Mouse (Mus musculus) small intestine, adult 2 months (tissue): ENCODE results near the gene Ankrd33. TPM values are rescaled to one million over a fixed set of nuclear protein-coding genes. Genes with fewer than 3 reads are reported as not detected.

ENCODE experiments used
- H3K27ac ChIP-seq: fragments of 200-500 bp; 2 replicates; pipeline ENCODE4 v1.5.1; 2012; ENCODE audit warnings: low read depth, low read length, control low read depth, inconsistent platforms; ENCODE audit not compliant: insufficient read depth
- H3K27me3 ChIP-seq: fragments of 200-500 bp; 2 replicates; pipeline ENCODE4 v1.6.1; 2012; ENCODE audit warnings: mild to moderate bottlenecking, moderate library complexity, low read length, inconsistent platforms; ENCODE audit not compliant: control insufficient read depth, insufficient read depth
- H3K36me3 ChIP-seq: fragments of 200-500 bp; 2 replicates; pipeline ENCODE4 v1.6.1; 2012; ENCODE audit warnings: mild to moderate bottlenecking, low read length, control low read depth, inconsistent platforms; ENCODE audit not compliant: control insufficient read depth, insufficient read depth
- H3K4me1 ChIP-seq: fragments of 200-500 bp; 2 replicates; pipeline ENCODE4 v1.6.1; 2012; ENCODE audit warnings: low read length, inconsistent platforms, mixed read lengths; ENCODE audit not compliant: control insufficient read depth, insufficient read depth, insufficient read length
- H3K4me3 ChIP-seq: fragments of 200-500 bp; 2 replicates; pipeline ENCODE4 v1.5.1; 2012; ENCODE audit warnings: low read depth, mild to moderate bottlenecking, control low read depth, inconsistent platforms, low read length, moderate library complexity
- CTCF ChIP-seq: fragments of 200-500 bp; IDR thresholded peaks from 2 replicates; pipeline ENCODE4 v1.5.1; 2012; ENCODE audit warnings: low read depth, mild to moderate bottlenecking, control low read depth, inconsistent platforms, low read length, moderate library complexity, mixed read lengths; ENCODE audit not compliant: insufficient replicate concordance, insufficient read length; ENCODE audit errors: extremely low read depth
- POLR2A ChIP-seq: fragments of 200-500 bp; IDR thresholded peaks from 2 replicates; pipeline ENCODE4 v1.6.1; 2012; ENCODE audit warnings: low read depth, mild to moderate bottlenecking, control low read depth, inconsistent platforms, low read length, moderate library complexity
- WGBS: fragments of 180-500 bp; shearing (Covaris S2); methylation state at CpG from one replicate; pipeline ENCODE4 v1.1.7; 2018; 5-methylcytosine and 5-hydroxymethylcytosine counted together
- polyA plus RNA-seq: library from polyadenylated mRNA; depleted of rRNA; stranded (reverse); fragments of >200 nt; gene quantifications from 2 replicates; pipeline ENCODE4 v1.2.3, GENCODE M21; 2012

The Ankrd33 gene
- polyA plus RNA-seq, 1 experiment = not detected

DNA sequence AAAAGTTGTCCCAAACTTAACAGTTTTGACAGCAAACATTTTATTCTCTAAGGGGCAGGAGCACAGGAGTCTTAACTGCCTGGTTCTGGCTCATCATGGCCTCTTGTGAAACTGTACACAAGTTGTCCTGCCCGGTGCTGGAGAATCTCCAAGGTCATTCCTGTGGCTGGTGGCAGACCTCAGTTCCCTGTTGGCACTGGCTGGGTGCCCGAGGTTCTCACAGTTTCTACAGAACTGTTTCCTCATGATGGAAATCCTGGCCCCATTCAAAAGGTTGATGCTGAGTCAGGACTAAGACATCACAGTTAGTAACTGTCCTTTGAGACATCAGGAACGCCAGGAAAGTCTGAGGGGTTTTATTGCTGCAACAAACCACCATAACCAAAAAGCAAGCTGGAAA, 28.6 kb upstream of the Ankrd33 start:
- TF ChIP-seq POLR2A = no peak
- TF ChIP-seq CTCF = no peak
- WGBS = 13% methylated on average over 3 of the region's 3 CpGs
- H3K27ac ChIP-seq = no peak overlapping the region

DNA sequence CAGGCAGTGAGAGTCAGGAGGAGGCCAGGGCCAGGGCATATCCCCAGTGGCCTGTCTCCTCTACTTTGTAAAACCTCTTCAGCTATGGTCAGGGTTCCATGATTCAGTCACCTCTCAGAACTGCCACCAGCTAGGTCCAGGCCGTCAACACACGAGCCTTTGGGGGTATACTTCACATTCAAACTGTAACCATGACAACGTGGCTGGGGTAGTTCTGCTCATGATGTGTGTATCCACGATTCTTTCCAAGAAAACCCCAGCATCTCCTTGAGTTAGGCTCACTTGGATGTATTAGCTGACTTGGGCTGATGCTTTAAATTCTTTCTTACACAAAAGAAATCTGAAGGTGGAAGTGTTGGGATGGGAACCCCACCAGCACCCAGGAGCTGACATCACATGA, 27.3 kb upstream of the Ankrd33 start:
- no peak overlapping the region for H3K27ac ChIP-seq
- WGBS = 73% methylated on average over 4 of the region's 4 CpGs
- TF ChIP-seq CTCF = no peak
- TF ChIP-seq POLR2A = no peak
- H3K27me3 ChIP-seq = no peaks in the 10 kb centered on the region
- H3K36me3 ChIP-seq = no peaks in the 10 kb centered on the region
- no peak overlapping the region for H3K4me3 ChIP-seq
- H3K4me1 ChIP-seq = peaks cover 3% of the 10 kb centered on the region; the same call in 1 of the 2 replicates

More for the DNA sequence above, 28.6 kb upstream of the Ankrd33 start:
- no peaks in the 10 kb centered on the region for H3K36me3 ChIP-seq
- peaks cover 3% of the 10 kb centered on the region; the same call in 1 of the 2 replicates for H3K4me1 ChIP-seq
- no peak overlapping the region for H3K4me3 ChIP-seq
- H3K27me3 ChIP-seq = no peaks in the 10 kb centered on the region

DNA sequence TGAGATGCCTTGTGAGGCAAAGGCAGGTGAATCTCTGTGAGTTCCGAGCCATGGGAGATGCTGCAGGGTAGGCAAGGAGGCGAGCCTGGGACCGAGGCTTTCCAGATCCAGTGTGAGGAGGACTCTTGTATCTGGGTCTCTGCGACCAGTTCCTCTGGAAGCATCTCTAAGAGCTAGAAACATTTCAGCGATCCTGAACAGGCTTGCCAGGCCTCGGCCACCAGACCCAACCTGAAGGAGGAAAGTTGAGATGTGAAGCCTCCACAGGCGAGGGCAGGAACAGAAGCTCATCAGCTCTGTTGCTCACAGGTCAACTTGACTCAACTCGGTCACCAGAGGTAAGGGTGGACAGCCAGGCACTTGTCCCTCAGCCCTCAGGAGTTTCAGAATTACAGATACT, 24.0 kb upstream of the Ankrd33 start:
- Histone ChIP-seq H3K4me1 (no peaks in the 10 kb centered on the region; the same call in 1 of the 2 replicates), H3K36me3 (no peaks in the 10 kb centered on the region), H3K27ac (no peak overlapping the region), H3K27me3 (no peaks in the 10 kb centered on the region), H3K4me3 (no peak overlapping the region)
- WGBS = 92% methylated on average over 8 of the region's 8 CpGs
- TF ChIP-seq CTCF = no peak
- no peak for TF ChIP-seq POLR2A

DNA sequence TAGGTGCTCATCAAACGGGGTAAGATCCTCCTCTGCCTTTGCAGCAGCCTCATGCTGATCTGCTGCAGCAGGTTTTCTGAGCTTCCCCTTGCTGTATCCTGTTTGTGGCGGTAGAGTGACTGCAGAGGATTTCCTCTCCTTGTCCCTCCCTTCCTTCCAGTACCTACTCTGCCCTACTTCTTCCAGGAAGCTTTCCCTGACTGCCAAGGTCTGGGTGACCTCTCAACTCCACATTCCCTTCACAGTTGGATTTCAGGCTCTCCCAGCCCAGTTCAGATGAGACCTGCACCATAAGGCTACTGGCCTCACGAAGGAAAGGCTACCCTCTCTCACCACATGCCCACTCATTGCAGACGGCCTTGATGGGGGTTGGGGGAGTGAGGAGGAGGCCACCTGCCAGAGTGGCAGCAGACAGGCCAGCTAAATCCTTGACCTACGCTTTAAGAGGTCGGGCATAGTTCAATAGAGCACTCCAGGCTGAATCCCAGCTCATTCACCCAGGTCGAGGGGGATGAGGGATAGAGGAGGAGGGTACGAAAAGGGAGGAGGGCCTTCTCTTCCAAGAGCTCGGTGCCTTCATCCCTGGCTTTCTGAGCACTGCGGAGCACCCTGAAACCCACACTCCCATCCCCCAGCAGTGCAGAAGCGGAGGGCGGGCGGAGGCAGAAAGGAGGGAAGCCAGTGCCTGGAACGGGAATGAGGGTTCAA, 23.3 kb upstream of the Ankrd33 start:
- Histone ChIP-seq H3K4me1 (no peaks in the 10 kb centered on the region; the same call in 1 of the 2 replicates), H3K27ac (0 out of 2 replicates have a peak overlapping the region, but pooled peaks have one; percentile 3), H3K27me3 (no peaks in the 10 kb centered on the region), H3K36me3 (no peaks in the 10 kb centered on the region), H3K4me3 (no peak overlapping the region)
- TF ChIP-seq POLR2A (no peak), CTCF (no peak)
- WGBS = 59% methylated on average over 14 of the region's 14 CpGs

DNA sequence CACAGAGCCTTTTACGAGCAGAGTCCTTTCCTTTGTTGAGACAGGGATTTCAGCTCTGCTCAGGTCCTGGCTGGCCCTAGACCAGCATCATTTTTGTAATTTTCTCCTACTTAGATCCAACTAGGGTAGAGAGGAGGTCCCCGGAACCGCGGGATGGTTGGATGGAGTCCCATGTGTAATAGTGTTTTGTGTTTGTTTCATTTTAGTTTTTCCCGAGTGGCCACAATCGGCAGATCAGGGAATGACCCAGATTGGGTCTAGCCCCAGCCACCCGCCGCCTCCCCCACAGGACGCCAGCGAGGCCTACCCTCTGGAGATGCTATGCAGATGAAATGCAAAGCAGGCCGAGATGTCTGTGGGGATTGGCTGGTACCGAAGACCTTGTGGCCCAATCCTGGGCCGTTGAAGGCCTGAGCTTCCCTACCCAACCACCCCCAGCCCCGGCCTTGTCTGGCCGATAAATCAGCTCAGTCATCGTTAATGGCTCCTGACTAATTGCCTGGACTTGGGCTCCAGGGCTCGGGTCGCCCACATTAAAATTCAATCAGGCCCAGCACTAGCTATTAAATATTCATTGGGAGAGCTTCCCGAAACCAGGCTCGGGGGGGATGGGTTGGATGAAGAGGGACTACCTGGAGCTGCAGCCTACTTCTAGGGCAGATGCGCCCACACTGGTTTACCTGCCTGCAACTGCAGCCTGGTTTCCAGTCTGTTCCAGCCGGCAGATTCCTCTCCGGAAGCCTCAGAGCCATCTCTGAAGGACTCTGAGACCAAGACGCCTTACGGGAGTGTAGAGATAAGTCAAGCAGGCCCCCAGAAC, 22.5 kb upstream of the Ankrd33 start:
- H3K27ac ChIP-seq = 0 out of 2 replicates have a peak overlapping the region, but pooled peaks have one; percentile 3
- 57% methylated on average over 25 of the region's 25 CpGs for WGBS

DNA sequence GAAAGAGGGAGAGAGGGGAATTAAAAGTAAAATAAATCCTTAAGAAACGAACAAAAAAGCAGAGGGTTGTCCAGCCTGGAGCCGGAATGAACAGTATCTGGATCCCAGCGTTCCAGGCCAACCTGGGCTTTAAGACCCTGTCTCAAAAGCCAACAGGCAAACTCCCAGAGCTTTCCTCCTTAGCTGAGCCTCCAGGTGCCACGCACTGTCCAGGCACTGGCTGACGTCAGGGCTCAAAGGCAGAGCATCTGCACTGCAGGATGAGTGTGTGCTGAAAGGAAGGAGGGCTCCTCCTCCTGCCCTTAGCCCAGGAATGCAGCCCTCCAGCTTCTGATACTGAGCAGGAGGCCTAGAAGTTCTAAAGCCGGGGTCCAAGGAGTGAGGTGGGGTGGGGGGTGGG, 21.6 kb upstream of the Ankrd33 start:
- peaks cover 8% of the 10 kb centered on the region; the same call in 1 of the 2 replicates for H3K27me3 ChIP-seq
- no peaks in the 10 kb centered on the region; the same call in 1 of the 2 replicates for H3K4me1 ChIP-seq
- 79% methylated on average over 6 of the region's 6 CpGs for WGBS
- no peaks in the 10 kb centered on the region for H3K36me3 ChIP-seq
- no peak overlapping the region for H3K4me3 ChIP-seq
- H3K27ac ChIP-seq = no peak overlapping the region
- no peak for TF ChIP-seq POLR2A
- TF ChIP-seq CTCF = no peak

More for the DNA sequence above, 22.5 kb upstream of the Ankrd33 start:
- no peak overlapping the region for H3K4me3 ChIP-seq
- no peaks in the 10 kb centered on the region; the same call in 1 of the 2 replicates for H3K4me1 ChIP-seq
- H3K27me3 ChIP-seq = peaks cover 2% of the 10 kb centered on the region; the same call in 1 of the 2 replicates
- no peak for TF ChIP-seq POLR2A
- no peak for TF ChIP-seq CTCF
- no peaks in the 10 kb centered on the region for H3K36me3 ChIP-seq

DNA sequence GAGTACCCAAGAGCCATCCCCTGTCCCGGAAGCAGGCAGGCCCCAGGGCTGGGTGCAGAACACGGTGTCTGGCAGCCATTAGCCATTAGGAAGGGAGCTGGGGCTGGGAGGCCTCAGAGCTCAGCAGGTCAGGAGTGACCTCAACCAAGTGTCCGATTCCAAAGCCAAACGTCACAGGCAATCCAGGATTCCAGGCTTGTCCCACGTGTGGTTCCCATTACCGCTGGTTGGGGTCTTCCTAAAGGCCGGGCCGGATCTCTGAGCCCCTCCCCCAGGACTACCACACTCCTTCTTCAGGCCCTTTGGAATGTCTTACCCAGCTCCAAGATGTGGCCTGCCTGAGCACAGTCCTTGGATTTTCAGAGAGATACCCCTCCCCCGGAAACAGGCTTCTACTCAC, 20.6 kb upstream of the Ankrd33 start:
- no peaks in the 10 kb centered on the region for H3K36me3 ChIP-seq
- H3K27ac ChIP-seq = no peak overlapping the region
- H3K4me3 ChIP-seq = no peak overlapping the region
- TF ChIP-seq CTCF = no peak
- TF ChIP-seq POLR2A = no peak
- WGBS = 84% methylated on average over 9 of the region's 9 CpGs
- peaks cover 8% of the 10 kb centered on the region; the same call in 1 of the 2 replicates for H3K27me3 ChIP-seq
- H3K4me1 ChIP-seq = no peaks in the 10 kb centered on the region; the same call in 1 of the 2 replicates
